Mouse (Mus musculus) left cerebral cortex, postnatal 4 days (tissue): ENCODE measurements around the gene Vkorc1l1. TPM values are rescaled to one million over a fixed set of nuclear protein-coding genes. Genes with fewer than 3 reads are reported as not detected.
A peak's percentile ranks its signal among the peaks of the same experiment; 100 is the strongest.
"Not testable (repeated sequence)": the region's sequence is repeated elsewhere in the genome, so short reads cannot be mapped to it uniquely, and the experiment has no call there.

Source experiments
- DNase-seq: peaks from one replicate; pipeline ENCODE4 v3.0.0-alpha.2; 2022
- intact Hi-C: fragments of 180-260 bp; cut with DNase I; formaldehyde crosslinking; loops from one replicate; pipeline ENCODE4 v1.15.1; 2025
- total RNA-seq, 2 experiments: library from RNA; stranded (reverse); gene quantifications; 2 replicates each; pipeline ENCODE4 v1.2.3; 2021

Vkorc1l1 gene
- total RNA-seq, 2 experiments from 2014 or later = 53.8 to 55.3 TPM

- intact Hi-C loops = no loop called here
- no peak for DNase-seq
Observed at GRCm38 (mm10) chr5:129940736-129941494, 855 bp upstream of the Vkorc1l1 start.

DNA sequence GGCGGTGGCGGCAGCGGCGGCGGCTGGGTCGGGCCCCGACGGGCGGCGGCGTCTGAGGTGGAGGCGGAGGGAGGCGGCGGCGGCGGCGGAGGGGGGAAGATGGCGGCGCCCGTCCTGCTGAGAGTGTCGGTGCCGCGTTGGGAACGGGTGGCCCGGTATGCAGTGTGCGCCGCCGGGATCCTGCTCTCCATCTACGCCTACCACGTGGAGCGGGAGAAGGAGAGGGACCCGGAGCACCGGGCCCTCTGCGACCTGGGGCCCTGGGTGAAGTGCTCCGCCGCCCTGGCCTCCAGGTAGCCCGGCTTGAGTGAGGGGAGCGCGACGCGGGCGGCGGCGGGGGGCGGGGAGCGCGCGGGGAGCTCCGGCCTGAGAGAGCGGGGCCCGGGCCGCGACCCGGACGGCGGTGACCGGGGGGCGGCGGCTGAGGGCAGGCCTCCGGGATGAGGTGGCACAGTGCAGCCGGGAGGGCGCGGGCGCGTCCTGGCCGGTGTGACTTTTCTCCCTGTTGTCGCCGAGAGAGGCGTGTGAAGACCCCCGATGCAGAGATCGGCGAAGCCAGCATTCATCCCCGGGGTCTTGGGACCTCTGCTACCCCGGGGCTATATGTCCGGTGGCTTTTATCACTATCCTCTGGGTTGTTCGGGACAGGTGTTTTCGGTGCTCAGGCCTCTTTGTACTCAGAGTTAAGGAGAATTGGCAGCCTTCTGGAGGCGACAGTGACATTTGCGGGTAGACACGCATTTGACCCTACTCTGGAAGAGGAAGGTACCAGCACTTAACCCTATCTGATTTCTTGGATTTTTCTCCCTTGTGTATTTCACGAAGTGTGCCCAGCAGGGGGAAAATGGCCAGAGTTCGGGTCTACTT lies 536 bp downstream of the Vkorc1l1 start:
- DNase-seq = peak; percentile 34
- intact Hi-C loops = not testable (repeated sequence)

- intact Hi-C loops = no loop called here
- no peak for DNase-seq
Observed at GRCm38 (mm10) chr5:129943402-129943801, 1.6 kb downstream of the Vkorc1l1 start.

- DNase-seq = no peak
- intact Hi-C loops = no loop called here
Observed at GRCm38 (mm10) chr5:129947528-129948033, 5.8 kb downstream of the Vkorc1l1 start.

DNA sequence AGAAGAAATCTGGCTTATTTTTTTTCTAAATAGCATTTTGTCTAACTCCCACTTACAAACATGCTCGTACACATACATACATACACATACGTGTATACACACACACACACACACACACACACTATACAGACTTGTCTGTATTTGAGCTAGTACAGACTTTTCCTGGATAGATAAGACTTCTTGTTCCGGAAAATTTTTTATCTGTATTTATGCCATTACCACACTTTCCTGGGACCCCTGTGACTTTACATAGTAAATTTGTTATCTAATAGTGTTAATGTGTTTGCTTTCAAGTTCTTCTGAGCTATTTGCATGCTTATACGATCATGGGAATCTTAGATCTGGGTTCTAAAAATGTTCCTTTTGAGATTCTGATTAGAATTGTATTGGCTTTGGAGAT lies 10.4 kb downstream of the Vkorc1l1 start:
- DNase-seq = no peak
- intact Hi-C loops = no loop called here

DNA sequence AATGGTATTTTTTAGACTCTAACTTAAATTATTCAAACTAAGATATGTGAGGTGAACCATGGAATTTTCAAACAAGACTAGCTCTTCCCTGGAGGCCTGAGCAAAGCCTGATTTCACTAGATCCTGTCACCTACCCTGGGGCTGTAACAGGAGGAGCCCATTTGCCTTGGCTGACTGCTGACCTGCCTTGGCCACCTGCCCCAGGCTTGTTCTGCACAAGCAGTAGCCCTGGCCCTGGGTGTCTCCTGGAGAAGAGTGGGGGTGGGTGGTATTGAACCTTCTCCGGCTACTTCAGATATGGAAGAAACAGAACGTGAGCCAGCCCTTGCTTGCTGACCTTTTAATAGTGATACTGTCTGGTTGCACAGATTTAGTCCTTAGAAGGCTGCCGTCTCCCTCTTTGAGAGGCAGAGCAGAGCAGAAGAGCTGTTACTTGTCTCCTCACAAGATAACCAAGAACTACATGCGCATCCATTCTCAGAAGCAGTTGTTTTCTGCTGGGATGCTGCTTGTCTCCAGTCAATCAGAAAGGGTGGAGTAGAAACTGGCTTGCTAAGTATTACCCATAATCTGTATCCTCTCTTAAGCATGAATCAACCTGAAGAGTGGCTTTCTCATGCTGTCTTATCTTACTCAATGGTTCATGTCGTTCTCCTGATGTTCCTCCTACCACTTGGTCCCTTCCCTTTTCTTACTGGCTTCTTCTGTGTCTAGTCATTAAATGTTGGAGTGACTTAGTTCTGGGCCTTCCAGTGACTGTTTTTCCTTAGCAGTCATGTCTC lies 12.9 kb downstream of the Vkorc1l1 start:
- DNase-seq = peak; percentile 2
- intact Hi-C loops = no loop called here

GRCm38 (mm10) chr5:129955792-129956191 lies 14.0 kb downstream of the Vkorc1l1 start:
- no peak for DNase-seq
- intact Hi-C loops = no loop called here

DNA sequence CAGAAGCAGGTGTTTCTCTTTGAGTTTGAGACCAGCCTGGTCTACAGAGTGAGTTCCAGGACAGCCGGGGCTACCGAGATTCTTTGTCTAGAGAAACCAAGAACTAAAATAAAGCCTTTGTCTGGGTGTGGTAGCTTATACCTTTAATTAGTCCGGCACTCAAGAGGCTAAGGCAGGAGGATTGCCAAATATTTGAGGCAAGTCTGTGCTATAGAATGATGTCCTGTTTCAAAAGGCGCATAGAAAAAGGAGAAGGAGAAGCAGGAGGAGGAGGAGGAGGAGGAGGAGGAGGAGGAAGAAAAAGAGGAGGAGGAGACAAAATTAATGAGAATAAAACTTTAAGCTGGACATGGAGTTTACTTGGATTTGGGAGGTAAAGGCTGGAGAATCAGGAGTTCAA lies 21.5 kb downstream of the Vkorc1l1 start:
- no peak for DNase-seq
- intact Hi-C loops = no loop called here

- intact Hi-C loops = no loop called here
- no peak for DNase-seq
Observed at GRCm38 (mm10) chr5:129966448-129966847, 24.7 kb downstream of the Vkorc1l1 start.

DNA sequence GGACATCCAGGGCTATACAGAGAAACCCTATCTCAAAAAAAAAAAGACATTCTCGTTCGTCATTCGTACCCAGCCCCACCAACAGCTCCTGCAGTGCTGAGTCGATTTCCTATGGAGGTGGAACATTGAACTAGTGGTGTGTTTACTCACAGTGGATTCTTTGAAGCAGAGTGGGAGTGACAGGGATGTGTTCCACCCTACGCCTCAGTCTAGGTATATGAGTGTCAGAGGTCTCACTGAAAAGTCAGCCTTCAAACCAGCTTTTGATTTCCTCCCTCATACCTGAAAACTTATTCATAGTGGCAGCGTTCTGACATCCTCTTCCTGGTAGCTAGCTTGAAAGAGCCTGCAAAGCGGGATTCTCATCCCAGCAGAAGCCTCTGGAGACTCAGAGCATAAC lies 26.6 kb downstream of the Vkorc1l1 start:
- DNase-seq = no peak
- intact Hi-C loops = no loop called here

DNA sequence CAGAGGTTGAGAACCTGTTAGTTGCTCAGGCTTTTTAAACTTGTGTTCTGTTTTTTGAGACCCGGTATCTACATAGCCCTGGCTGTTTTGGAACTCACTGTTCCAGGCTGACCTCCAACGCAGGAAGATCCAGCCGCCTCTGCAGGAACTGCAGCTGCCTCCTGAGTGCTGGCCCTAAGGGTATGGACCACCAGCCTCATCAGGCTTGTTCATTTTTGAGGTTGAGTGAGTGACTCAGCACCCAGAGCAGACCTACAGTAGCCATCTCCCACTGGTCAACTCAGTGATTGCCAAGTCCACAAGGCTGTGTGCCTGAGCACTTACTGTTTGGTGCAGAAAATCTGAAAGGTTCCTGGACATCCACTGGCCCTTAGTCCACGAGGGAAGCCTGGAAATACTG lies 29.7 kb downstream of the Vkorc1l1 start:
- DNase-seq = no peak
- intact Hi-C loops = loop anchor here (10.0 kb wide), 1 partner anchor 67 kb away; the partner anchor contains the start of gene Nupr1l

- no peak for DNase-seq
- intact Hi-C loops = loop anchor here (10.0 kb wide), 1 partner anchor 70 kb away; the partner anchor contains the start of gene Nupr1l
Observed at GRCm38 (mm10) chr5:129974354-129974753, 32.6 kb downstream of the Vkorc1l1 start.

DNA sequence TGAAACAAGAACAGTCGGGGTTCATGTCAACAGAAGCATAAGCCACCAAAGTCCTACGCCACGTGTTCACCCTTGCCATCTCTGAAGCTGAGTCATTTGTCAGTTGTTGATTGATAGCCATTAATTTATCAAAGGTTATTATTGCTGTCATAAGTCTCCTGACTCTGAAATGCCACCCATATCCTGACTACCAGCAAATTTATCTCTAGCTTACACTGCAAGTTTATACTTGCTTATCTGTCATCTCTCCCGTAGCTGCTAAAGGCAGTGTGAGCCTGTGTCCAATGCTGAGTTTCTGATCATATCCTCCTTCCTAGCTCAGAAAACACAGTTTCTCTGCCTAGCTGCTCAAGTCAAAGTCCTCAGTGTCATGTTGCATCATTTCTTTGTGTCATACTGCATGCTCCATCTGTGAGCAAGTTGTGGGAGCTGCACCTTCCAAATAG lies 33.1 kb downstream of the Vkorc1l1 start:
- intact Hi-C loops = loop anchor here (10.0 kb wide), 1 partner anchor 70 kb away; the partner anchor contains the start of gene Nupr1l
- DNase-seq = no peak

- intact Hi-C loops = loop anchor here (10.0 kb wide), 1 partner anchor 73 kb away; the partner anchor contains the start of gene Nupr1l
Observed at GRCm38 (mm10) chr5:129977768-129978167, 36.0 kb downstream of the Vkorc1l1 start.

GRCm38 (mm10) chr5:129978608-129979007 lies 36.8 kb downstream of the Vkorc1l1 start:
- no peak for DNase-seq
- intact Hi-C loops = loop anchor here (10.0 kb wide), 1 partner anchor 74 kb away; the partner anchor contains the start of gene Nupr1l

More at GRCm38 (mm10) chr5:129977768-129978167, 36.0 kb downstream of the Vkorc1l1 start:
- no peak for DNase-seq

DNA sequence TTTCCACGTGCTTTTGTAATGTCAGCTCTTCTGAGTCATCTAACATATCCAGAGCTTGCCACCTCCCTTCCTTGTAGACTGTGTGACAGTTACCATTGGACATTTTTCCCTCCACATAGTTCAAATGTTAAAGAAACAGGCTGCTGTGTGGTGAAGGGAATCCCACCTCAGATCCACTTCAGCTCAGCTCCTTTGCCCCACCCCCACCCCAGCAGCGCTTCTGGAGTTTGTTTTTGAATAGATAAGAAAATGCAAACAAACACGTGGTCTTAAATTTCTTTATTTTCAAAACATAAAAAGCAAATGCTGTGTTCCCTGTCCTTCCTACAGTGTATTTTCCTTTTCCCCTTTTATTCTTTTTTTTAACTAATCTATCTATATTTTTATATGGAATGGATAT lies 38.4 kb downstream of the Vkorc1l1 start:
- intact Hi-C loops = no loop called here
- DNase-seq = no peak

DNA sequence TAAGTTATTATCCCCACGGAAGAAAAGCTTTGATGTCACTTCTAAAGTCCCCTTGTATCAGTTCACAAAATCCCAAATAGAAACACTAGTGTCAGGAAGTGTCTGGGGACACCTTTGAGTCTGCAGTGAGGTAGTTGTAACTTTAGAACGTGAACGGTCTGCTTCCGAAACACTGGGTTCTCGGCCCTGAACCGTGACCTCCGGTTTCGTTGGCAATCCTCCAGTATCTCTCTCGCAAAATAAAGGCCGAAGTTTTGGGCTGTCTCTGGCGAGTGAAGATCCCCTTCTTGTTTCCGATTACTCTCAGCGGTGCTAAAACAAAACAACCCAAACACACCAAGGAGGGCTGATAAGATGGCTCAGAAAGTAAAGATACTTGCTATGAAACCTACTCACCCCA lies 47.6 kb downstream of the Vkorc1l1 start:
- intact Hi-C loops = no loop called here
- no peak for DNase-seq

DNA sequence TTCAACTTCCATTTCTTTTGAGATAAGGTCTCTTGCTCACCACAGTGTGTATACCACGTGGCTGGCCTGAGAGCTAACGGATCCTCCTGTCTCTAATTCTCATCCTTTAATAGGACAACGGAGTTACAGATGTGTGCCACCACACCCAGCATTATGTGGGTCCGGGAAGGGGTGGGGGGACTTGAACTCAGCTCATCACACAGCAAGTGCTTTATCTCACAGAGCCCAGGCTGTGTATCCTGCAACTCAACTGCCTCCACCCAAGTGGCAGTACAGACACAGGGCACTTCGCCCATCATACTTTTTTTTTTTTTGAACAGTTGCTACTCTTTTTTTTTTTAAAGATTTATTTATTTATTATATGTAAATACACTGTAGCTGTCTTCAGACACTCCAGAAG lies 50.1 kb downstream of the Vkorc1l1 start:
- DNase-seq = no peak
- intact Hi-C loops = no loop called here

DNA sequence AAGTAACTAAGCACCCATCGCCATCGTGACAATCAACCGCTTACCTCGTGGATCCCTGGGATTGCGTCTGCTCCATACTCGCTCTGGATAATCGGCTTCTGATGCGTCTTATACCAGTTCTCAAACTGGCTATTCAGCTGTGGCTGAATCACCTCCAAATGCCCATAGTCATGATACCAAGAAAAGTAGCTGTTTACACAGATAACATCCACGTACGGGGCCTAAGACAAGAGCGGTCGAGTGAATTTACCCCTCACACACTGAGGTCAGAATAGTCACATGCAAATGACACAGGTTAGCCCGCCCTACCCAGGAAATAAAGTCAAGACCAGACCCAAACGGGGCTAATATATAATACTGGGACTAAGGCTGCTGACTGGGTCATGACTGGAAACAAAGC lies 51.6 kb downstream of the Vkorc1l1 start:
- intact Hi-C loops = no loop called here
- DNase-seq = no peak

- intact Hi-C loops = no loop called here
Observed at GRCm38 (mm10) chr5:129994989-129995388, 53.2 kb downstream of the Vkorc1l1 start.

More at GRCm38 (mm10) chr5:129994989-129995388, 53.2 kb downstream of the Vkorc1l1 start:
- no peak for DNase-seq
